Mouse (Mus musculus) urinary bladder, postnatal 4 days (tissue): ENCODE measurements around the gene Clic4.
"Not testable (repeated sequence)": the region's sequence is repeated elsewhere in the genome, so short reads cannot be mapped to it uniquely, and the experiment has no call there.

ENCODE experiments used
- DNase-seq, 2 experiments: peaks; one replicate each; pipeline ENCODE4 v3.0.0; 2021 to 2022; ENCODE audit warnings: low spot score in 2 of 2

Gene Clic4

DNA sequence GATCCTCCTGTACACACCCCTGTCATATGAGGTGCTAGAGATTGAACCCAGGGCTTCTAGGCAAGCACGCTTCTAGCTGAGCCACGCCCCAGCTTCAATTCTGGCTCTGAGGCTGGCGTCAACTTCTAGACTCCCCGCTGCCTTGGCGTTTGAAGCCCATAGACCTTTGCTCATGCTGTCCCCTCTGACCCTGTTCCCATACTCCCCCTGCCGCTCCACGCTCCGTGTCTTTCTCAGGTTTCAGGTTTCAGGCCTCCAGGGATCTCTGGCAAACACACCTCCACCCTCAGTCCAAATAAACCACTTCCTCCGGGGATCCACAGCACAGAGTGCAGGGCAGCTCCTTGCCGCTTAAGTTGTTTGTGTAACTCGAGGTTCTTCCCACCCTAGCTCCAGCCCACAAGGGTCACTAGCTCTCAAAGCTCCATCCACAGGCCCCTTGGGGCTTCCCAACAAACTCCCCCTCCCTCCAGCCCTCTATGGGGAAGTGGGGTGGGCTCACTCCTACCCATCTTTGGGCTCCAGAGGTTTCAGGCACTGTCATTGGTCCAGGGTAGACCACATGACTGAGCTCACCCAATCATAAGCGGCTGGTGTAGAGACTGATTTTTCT lies 20.0 kb upstream of the Clic4 start:
- no peak for DNase-seq

DNA sequence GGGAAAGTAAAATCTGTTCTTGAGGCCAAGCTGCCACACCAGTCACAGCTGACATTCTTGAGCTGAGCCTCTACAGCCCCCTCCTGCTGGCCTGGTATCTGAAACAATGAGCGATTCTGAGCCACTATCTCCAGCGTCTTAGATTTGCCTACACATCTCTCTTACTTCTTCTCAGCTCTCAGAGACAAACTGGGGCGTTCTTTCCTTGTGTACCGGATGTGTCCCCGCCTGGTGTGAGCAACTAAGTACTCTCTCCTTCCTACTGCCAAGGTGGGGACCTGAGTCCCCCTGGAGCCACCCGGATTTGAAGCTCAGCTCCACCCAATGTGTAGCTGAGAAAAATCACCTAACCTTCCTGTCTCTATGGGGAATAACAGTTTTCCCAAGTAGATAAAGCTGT lies 19.2 kb upstream of the Clic4 start:
- no peak for DNase-seq

DNA sequence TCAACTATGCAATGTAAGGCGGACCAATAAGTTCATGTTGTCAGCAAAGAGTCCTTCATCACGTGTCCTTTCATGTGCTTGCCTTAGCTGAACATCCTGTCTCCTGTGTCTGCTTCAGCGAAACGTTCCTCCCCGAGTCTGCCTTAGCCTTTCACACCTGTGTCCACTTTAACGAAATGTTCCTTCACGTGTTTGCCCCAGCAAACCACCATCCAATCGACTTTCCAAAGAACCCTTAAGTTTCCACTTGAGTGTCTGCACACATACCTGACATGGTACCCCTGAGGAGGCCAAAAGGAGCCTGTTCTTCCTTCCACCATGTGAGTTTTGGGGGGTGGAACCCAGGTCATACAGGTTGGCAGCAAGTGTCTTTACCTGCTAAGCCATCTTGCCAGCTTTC lies 18.6 kb upstream of the Clic4 start:
- no peak for DNase-seq

DNA sequence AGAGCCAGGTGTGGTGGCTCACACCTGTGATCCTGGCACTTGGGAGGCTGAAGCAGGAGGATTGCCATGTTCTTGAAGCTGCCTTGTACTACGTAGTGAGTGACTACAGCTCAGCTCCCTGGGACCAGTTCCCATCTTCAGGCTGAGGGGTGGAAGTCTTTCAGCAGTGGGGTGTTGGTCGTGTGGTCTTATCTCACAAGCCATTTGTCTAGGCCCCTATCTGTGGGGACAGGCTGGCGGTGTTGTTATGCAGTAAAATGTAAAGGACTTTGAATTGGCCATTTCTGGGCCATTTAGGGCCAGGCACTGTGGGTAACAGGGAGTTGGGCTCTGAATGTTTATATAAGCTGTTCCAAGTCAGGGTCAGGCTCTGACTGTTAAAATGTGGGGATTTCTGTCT lies 15.4 kb upstream of the Clic4 start:
- no peak for DNase-seq

DNA sequence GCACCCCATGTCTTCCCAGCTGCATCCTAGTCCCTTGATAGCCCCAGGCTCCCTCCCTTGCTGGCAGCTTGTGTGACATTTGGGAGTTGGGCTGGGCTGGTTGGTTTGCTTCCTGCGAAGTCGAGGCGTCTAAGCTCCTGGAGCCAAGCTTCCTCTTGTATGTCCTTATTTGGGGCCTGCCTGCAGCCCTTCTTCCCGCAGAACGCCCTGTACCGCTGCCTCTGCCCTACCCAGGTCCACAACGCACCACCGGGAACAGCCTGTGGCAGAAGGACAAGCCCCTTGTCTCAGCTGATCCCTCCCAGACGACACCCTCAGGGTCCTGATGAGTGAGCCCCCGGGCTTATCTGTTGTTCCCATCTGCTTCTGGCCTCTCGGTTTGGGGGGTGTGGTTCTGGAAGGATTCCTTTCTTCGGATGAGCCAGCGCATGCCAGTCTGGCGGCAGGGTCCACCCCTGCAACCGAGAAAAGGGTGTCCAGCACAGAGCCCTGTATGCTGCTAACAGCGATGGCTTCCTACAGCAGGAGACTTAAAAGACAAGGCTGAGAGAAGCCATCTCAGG lies 14.3 kb upstream of the Clic4 start:
- peak in 1 of 2 experiments; percentile 49 for DNase-seq

DNA sequence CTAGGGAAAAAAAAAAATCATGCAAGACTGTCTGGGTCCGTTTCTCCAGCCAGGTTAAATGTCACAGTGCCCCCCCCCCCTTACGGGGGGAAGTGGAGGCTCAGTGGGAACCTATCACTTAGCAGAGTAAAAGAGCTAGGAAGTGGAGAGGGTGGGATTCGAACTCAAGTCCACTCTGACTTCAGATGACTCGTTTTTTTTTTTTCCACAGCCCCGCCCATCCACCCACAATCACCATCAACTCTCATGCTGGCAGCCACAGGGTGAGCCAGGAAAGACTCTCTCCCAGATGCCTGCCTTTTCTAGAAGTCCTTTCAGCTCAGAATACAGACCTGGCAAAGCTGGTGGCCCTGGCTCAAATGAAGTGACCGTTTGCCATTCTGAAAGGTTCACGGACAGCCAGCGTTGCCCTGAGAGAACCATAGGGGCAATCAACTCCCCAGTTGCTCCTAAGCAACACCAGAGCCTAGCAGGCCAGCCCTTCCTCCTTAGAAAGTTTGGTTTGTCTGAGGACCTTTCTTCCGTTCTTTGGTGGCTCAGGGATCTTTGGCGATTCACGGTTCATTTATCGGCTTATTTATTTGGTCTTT lies 13.5 kb upstream of the Clic4 start:
- no peak for DNase-seq

DNA sequence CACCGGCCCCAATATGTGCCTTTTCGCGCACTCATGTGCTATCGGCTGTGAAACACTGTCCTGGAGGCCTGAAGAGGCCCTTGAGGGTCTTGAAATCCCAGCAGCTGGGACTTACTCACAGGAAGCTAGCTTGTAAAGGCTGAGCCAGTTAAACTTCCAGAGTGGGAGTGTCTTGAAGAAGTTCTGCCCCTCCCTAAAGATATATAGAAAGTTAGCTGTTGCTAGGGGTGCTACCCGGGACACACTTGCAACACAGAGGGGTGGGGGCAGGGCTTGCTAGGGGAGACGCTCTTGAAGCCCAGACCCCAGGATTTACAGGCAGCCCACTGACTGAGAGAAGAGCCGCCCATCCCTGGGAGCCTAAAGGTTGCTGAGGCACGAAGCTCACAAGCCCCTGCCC lies 12.8 kb upstream of the Clic4 start:
- DNase-seq, result no peak

DNA sequence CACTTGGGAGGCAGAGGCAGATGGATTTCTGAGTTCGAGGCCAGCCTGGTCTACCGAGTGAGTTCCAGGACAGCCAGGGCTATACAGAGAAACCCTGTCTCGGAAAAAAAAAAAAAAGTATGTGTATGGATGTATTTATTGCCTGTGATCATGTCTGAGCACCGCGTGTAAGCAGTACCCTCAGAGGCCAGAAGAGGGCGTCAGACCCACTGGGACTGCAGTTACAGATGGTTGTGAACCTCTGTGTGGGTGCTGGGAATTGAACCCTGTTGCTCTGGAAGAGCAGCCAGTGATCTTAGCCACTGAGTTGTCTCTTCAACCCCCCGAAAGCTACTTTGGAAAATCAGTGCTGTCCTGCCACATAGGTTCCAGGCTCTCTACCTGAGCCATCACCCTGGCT lies 11.3 kb upstream of the Clic4 start:
- DNase-seq, result no peak

DNA sequence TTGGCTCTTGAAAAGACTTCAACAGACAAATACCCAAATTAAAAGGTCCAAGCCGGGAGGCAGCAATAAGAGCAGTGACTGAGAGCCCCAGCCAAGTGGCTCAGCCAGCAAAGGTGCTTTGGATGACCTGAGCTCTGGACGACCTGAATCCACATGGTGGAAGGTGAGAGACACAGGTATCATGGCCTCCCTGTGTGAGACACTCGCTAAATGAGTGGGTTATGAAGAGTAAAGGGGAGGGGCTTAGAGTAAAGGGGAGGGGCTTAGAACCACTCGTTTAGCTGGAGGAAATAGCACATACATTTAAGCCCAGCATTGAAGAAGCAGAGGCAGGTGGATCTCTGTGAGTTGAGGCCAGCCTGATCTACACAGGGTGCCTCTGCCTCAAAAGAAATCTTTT lies 10.8 kb upstream of the Clic4 start:
- no peak for DNase-seq

DNA sequence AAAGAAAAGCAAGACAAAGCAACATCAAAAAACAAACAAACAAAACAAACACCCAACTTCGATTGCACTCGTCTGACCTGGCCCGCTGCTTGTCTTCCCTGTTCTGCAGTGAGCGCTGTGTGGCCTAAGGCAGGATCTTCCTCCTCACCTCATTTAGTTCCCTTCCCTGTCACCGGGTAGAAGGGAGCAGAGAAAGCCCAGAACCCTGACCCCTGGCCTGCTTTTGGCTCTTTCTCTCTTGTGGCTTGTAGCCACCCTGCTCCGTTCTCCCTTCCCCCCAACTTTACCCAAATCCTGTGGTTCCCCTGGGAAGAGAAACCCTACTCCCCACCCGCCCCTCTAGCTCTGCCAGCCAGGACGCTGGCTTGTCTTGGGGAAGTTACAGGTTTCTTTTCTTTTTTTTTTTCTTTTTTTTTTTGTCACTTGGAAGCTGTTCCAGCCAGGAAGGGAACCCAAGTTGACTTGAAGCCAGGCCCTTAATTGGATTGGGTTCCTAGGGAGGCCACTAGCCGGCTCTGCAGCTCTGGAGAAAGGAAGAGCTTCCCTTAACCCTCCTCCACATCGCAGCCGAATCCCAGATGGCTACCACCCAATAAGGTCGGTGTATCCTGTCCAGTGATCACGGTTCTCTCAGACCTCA lies 10.2 kb upstream of the Clic4 start:
- no peak for DNase-seq

DNA sequence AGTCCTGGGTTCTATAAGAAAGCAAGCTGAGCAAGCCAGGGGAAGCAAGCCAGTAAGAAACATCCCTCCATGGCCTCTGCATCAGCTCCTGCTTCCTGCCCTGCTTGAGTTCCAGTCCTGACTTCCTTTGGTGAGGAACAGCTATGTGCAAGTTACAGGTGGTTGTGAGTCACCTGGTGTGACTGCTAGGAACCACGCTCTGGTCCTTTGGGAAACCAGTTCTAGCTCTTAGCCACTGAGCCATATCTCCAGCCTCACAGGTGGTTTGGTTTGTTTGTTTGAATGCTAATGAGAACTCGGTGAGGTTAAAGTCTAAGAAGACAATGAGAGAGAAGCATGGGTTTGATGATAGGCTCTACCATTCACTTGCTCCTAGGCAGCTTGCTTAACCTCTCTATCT lies 7.4 kb upstream of the Clic4 start:
- DNase-seq, result not testable (repeated sequence)

DNA sequence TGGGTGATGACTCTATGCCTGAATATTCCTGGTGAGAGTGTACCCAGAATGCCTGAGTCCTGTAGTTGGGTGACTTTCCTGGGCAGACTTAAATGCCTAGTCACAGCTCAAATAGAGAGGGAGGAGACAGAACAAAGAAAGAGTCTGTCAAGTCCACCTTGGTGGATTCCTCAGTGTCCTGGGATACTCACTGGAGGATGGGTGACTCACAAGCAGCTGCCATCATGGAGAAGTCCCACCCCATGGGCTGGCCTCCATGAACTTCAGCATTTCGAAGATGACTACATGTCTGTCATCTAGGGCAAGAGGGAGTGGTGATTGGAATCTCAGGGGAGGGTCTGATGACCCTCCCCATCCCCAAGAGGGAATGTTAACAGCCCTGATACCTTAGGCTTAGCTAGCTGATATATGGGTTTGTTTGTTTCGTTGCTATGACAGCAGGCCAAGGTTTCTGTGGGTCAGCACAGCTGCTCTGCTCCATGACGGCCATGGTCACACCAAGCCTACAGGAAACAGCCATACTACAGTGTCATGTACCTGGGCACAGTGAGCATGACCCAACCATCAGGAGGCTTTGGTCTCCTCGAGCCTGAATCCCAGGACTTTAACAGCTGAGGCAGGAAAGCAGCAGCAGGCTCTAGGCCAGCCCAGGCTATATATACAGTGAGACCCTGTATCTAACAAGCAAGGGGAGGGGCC lies 4.2 kb upstream of the Clic4 start:
- DNase-seq, result no peak

DNA sequence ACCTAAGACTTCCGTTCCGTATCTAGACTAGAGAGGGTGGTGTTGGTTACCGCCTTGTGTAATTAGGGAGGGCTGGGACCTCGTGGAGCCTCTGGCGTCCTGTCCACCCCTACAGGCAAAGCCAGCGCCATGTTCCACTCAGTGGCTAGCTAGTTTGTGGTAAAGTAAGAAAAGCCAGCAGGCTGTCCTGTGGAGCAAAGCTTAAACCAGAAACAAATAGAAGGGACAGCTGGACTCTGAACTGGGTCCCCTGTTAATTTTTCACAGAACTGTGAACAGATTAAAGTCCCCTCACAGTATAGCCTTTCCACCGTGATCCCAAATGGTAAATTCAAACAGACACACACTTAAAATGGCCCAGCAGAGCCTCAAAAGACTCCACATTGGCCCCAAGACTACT lies 2.1 kb upstream of the Clic4 start:
- DNase-seq, result no peak

DNA sequence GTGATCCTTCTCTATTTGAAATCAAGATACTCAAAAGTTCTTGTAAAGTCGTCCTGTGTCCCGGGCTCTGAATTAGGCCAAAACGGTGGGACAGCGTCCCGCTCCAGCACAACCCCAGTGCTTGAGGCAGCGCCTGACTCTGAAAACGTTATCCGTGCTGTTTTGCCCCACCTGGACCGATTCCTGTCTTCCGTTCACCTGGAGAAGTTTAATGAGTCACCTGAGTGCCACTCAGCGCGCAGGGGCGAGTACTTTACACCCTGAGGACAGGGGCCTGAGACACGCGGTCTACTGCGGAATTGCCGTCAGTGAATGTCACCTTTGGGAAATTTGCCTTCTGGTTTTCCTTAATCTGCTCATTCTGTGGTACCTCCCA lies 681 bp upstream of the Clic4 start:
- no peak for DNase-seq

DNA sequence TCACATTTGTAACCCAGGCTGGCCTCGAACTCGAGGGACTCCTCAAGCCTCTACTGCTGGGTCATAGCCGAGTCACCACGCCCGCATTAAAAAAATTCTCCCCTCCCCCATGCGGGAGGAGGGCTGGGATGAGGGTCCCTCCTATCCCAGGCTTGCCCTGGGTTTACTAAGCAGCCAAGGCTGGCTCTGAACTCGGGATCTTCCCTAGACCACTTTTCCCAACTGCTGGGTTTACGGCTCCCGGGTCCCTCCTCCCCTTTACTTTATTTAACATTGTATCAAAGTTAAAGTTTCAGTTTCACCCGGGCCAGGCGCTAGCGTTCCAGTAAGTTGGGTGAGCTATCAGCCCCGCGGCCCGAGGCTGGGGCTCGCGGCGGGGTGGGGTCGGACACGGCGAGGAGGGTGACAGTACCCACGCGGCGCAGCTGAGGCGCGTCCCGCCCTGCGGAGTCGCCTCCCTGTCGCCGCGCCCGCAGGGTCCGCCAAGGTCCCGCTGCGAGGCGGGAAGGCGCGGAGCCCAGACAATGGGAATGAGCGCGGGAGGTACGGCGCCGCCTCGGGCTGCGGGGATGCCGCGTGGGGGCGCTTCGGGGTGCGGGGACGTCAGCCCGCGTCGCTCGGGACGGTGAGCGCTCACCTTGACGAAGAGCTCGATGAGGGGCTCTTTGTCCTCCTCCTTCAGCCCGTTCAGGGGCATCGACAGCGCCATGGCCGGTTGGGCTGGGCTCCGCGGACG lies 565 bp downstream of the Clic4 start:
- peak; percentile 64 to 65 for DNase-seq

DNA sequence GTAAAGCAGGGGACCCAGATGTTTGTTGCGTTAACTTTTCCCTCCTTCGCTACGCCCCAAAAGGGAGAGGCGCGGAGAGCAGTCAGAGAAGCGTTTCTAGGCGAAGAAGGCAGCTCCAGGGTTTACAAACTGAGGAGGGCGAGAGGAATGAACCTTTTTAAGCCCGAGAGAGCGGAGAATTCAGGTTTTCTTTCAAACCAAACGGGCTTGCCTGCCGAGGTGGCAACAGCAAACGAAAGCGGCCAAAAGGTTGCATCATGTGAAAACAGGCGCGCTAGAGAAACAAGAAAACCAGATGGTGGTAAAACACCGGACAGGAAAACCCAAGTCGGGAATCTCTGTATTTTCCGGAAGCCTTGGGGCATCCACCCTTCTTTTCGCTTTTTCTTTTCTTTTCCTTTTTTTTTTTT lies 1.2 kb downstream of the Clic4 start:
- no peak for DNase-seq

DNA sequence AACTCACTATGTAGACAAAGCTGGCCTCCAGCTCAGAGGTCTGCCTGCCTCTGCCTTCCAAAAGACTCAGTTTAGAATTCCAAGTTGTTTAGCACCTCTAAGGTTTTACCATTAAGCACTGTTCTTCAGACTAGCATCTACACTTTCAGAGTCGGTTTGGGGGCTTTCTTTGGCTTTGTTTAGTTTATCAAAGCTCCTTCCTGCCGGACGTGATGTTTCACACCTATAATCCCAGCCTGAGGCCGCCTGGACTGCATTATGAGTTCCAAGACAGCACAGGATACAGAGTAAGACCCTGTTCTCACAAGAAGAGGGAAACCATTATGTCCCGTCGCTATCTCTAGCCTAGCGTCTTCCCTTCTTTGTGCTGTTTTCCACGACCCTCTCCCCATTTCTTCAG lies 2.1 kb downstream of the Clic4 start:
- no peak for DNase-seq

DNA sequence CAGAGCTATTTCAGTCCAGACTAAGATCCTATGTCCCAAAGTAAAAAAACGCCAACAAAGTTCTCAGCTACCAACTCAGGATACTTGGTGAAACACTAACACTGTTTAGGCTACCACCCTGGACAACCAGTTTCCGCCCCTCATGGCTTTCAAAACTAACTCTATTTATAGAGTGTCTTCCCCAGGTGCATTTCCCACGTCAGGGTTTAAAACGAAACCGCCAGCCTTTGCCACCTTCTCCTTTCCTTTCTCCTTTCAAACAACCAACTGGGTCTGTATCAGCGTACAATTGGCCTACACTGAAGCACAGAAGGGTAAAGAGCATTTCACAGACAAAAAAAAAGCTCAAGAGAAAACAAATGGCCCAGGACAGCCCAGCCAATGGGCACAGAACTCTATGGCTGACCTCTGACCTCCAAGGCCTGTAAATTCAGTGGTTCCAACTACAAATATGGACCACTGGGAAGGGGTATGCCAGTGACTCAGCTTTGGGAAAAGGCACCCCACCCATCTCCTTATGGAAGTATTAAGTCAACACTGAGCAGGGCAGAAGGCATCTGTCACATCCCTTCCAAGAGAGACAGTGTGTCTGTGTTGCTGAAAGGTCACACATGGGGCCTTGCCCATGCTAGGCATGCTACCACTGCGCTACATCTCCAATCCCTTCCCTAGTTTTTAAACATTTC lies 2.8 kb downstream of the Clic4 start:
- DNase-seq, result no peak

DNA sequence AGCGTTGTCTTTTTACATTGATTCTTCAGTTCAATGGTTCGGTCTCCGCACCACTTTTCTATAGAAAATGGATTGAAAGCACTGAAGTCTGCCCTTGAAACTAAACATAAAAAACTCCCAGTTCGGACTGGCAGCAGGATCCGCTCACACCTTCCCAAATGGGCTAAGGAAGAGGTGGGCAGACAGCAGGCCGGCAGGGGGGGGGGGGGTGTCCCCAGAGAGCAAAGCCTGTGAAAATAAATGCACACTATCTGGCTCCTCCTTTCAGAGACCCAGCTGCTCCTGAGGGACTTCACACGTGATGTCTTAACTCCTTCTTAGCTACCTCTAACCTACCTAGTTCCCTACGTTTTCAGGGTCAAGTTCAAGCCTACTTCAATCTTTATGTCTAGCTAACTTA lies 5.1 kb downstream of the Clic4 start:
- DNase-seq, result no peak

DNA sequence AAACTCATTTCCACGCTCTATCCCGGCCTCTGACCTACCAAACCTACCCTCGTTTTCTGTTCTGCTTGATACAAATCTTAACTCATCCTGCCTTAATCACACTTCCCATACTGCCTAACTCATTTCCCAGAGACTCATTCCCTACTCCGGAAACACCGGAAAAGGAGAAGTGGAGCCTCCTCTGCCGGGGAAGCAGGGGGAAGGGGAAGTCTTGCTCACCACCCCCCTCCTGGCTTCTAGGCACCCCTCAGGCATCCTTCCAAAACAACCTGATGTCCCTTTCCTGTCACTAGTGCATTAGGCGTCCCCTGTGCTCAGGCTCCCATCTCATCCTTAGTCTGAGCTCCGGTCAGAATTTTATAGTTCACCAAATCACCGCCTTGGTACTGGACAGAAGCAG lies 5.6 kb downstream of the Clic4 start:
- no peak for DNase-seq

DNA sequence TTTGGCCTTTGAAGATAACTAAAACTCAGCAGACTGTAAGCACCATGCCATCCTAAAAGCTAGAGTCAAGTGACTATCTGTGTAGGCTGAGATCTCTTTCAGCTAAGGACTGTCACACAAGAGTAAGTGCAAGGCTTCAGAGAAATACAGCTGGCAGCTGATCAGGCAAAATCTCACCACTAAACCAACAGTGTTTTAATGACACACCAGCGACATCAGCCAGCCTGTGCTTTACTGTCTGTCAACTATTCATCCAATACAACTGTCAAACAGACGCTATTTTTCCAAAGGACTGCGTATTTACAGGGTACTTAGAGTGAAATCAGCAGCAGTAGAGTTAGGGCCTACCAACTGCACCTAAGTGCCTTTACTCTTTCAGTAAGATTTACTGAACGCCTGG lies 12.2 kb downstream of the Clic4 start:
- no peak for DNase-seq

DNA sequence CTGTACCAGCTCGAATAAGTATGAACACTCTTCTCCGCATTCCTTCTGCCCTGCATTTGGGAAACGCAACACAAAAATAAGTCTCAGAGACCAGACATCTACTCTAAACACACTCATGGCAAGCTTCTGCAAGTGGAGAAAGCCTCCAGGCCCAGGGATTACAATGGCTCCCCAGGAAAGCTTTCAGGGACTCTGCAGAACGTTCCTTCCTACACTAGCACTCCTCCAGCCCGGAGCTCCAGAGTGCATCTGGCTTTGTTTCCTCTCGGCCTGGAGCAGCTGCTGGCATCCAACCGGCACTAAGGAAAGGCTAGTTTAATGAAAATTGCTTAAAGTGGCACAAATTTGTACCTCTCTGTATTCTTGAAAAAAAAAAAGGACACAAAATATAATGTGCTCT lies 14.1 kb downstream of the Clic4 start:
- DNase-seq, result no peak
